ENCODE assay signal across 1 mouse cellular context in genomic region chr3:95310968-95311882, GRCm38 (mm10).
TF ChIP-seq lines count a peak whose summit lies in the region.

No protein-coding gene starts in this region.

TF ChIP-seq in CH12.LX, 34 proteins besides CTCF, POLR2A, EP300 and RAD21 (continued from another document):
- TF ChIP-seq GABPA (IDR thresholded peaks at IDR 0.05; ENCODE audit: insufficient replicate concordance, low read depth, low read length) (no peak), ELF1 (IDR thresholded peaks at IDR 0.05; ENCODE audit: low read depth, low read length) (0 out of 2 replicates have a peak, but pooled peaks have one; percentile 8), SMC3 (IDR thresholded peaks at IDR 0.05; ENCODE audit: low read depth, low read length) (peak; percentile 68), BHLHE40 (IDR thresholded peaks at IDR 0.05; ENCODE audit: low read depth, low read length) (0 out of 2 replicates have a peak, but pooled peaks have one; percentile 4), ETS1 (conservative IDR thresholded peaks at IDR 0.05; ENCODE audit: low read depth, low read length) (no peak), TCF12 (IDR thresholded peaks at IDR 0.05; ENCODE audit: low read depth, low read length) (peak; percentile 26; the same call in 1 of the 2 replicates), ZNF384 (IDR thresholded peaks at IDR 0.05; ENCODE audit: low read depth, low read length) (no peak), ZMIZ1 (IDR thresholded peaks at IDR 0.05; ENCODE audit: low read depth, low read length) (no peak), POLR2AphosphoS2 (IDR thresholded peaks at IDR 0.05; ENCODE audit: low read depth, low read length) (no peak), IRF4 (IDR thresholded peaks at IDR 0.05; ENCODE audit: low read depth, low read length) (peak; percentile 40; the same call in 1 of the 2 replicates), CHD1 (IDR thresholded peaks at IDR 0.05; ENCODE audit: low read depth, low read length) (peak; percentile 62; the same call in 1 of the 2 replicates), ZC3H11A (IDR thresholded peaks at IDR 0.05; ENCODE audit: low read depth, low read length) (0 out of 2 replicates have a peak, but pooled peaks have one; percentile 7), SIN3A (IDR thresholded peaks at IDR 0.05; ENCODE audit: low read length) (no peak), ZKSCAN1 (IDR thresholded peaks at IDR 0.05; ENCODE audit: borderline replicate concordance, low read depth, low read length) (no peak), RCOR1 (conservative IDR thresholded peaks at IDR 0.05; ENCODE audit: low read depth, low read length) (no peak), JUND (conservative IDR thresholded peaks at IDR 0.05; ENCODE audit: low read depth, low read length) (0 out of 2 replicates have a peak, but pooled peaks have one; percentile 23), MEF2A (IDR thresholded peaks at IDR 0.05; ENCODE audit: borderline replicate concordance, low read depth, low read length) (0 out of 2 replicates have a peak, but pooled peaks have one; percentile 43), MAZ (IDR thresholded peaks at IDR 0.05; ENCODE audit: low read depth, low read length) (no peak), USF1 (IDR thresholded peaks at IDR 0.05; ENCODE audit: low read depth, low read length) (no peak), KAT2A (IDR thresholded peaks at IDR 0.05; ENCODE audit: insufficient replicate concordance, low read length) (no peak), HCFC1 (IDR thresholded peaks at IDR 0.05; ENCODE audit: low read depth, low read length) (peak; percentile 28; the same call in 1 of the 2 replicates), JUN (IDR thresholded peaks at IDR 0.05; ENCODE audit: insufficient read depth, low read depth, low read length) (no peak)
TF ChIP-seq in CH12.LX: peak in this region for 15.
